Mouse (Mus musculus) kidney, postnatal 36 days (tissue): Measurements from ENCODE around the gene Cuta.
"Not testable (repeated sequence)": the region's sequence is repeated elsewhere in the genome, so short reads cannot be mapped to it uniquely, and the experiment has no call there.

Experiments used
- DNase-seq, 2 experiments: peaks; one replicate each; pipeline ENCODE4 v3.0.0; 2021 to 2022; ENCODE audit warnings: mixed read lengths in 2 of 2

The Cuta gene

GRCm38 (mm10) chr17:26939178-26939972 is at the start of gene Cuta:
TSS of gene Cuta (minus strand) at chr17:26939569.
- peak; percentile 100 for DNase-seq

- no peak for DNase-seq
Measured at GRCm38 (mm10) chr17:26985503-26986179, 46.3 kb upstream of the Cuta start.

- no peak for DNase-seq
Measured at GRCm38 (mm10) chr17:26983382-26983781, 44.0 kb upstream of the Cuta start.

- no peak for DNase-seq
Measured at GRCm38 (mm10) chr17:26981050-26981449, 41.7 kb upstream of the Cuta start.

GRCm38 (mm10) chr17:26979426-26979825 is 40.1 kb upstream of the Cuta start:
- DNase-seq: no peak

GRCm38 (mm10) chr17:26977354-26977753 is 38.0 kb upstream of the Cuta start:
- DNase-seq: not testable (repeated sequence)

GRCm38 (mm10) chr17:26975415-26975814 is 36.0 kb upstream of the Cuta start:
- no peak for DNase-seq

- no peak for DNase-seq
Measured at GRCm38 (mm10) chr17:26974547-26974946, 35.2 kb upstream of the Cuta start.

GRCm38 (mm10) chr17:26972703-26973574 is 33.6 kb upstream of the Cuta start, which contains the start of gene Zbtb9:
TSS of gene Zbtb9 (plus strand) at chr17:26973167.
- DNase-seq: peak; percentile 97

GRCm38 (mm10) chr17:26972107-26972506 is 32.7 kb upstream of the Cuta start:
- DNase-seq: no peak

- no peak for DNase-seq
Measured at GRCm38 (mm10) chr17:26971247-26971905, 32.0 kb upstream of the Cuta start.

GRCm38 (mm10) chr17:26970221-26970620 is 30.9 kb upstream of the Cuta start:
- no peak for DNase-seq

GRCm38 (mm10) chr17:26969257-26969656 is 29.9 kb upstream of the Cuta start:
- no peak for DNase-seq

GRCm38 (mm10) chr17:26968200-26968611 is 28.8 kb upstream of the Cuta start:
- DNase-seq: no peak

- DNase-seq: no peak
Measured at GRCm38 (mm10) chr17:26967477-26967876, 28.1 kb upstream of the Cuta start.

- no peak for DNase-seq
Measured at GRCm38 (mm10) chr17:26966993-26967392, 27.6 kb upstream of the Cuta start.

- no peak for DNase-seq
Measured at GRCm38 (mm10) chr17:26961572-26962240, 22.3 kb upstream of the Cuta start.

GRCm38 (mm10) chr17:26959815-26960214 is 20.4 kb upstream of the Cuta start:
- DNase-seq: no peak

GRCm38 (mm10) chr17:26958880-26959279 is 19.5 kb upstream of the Cuta start:
- no peak for DNase-seq

- DNase-seq: no peak
Measured at GRCm38 (mm10) chr17:26957872-26958271, 18.5 kb upstream of the Cuta start.

GRCm38 (mm10) chr17:26956895-26957294 is 17.5 kb upstream of the Cuta start:
- no peak for DNase-seq

- DNase-seq: no peak
Measured at GRCm38 (mm10) chr17:26956309-26956708, 16.9 kb upstream of the Cuta start.
